Mouse (Mus musculus): ENCODE results near the gene Inhbe. TPM values are rescaled to one million over a fixed set of nuclear protein-coding genes. Genes with fewer than 3 reads are reported as not detected.

Gene Inhbe
- polyA plus RNA-seq (2014; fragmentation: Nextera tagmentation; extraction: Ambion mirVana) = 0.06 TPM in 1 of 2 replicates, not detected in the other

GRCm38 (mm10) chr10:127353909-127354895 lies at the start of gene Inhbe:
Gene Inhbe, minus strand, starts transcription at chr10:127354411.
- no peak within 1 kb of the TSS for H3K9ac ChIP-seq (ENCODE audit: low read depth, low read length)
- H3K9me3 ChIP-seq (replicated peaks; ENCODE audit: control insufficient read depth, low read length) = no peaks in the 10 kb centered on the region
- H3K4me1 ChIP-seq (ENCODE audit: control insufficient read depth, insufficient read depth, low read length) = no peaks in the 10 kb centered on the region
- H3K4me2 ChIP-seq = no peak within 1 kb of the TSS
- H3K27me3 ChIP-seq (ENCODE audit: control insufficient read depth, insufficient read depth, low read length) = peaks cover 11% of the 10 kb centered on the region
- H3K27ac ChIP-seq (ENCODE audit: low read depth, low read length) = no peak within 1 kb of the TSS
- no peaks in the 10 kb centered on the region for H3K36me3 ChIP-seq (ENCODE audit: control insufficient read depth, insufficient read depth, low read length)
- ATAC-seq (replicated peaks; ENCODE audit: insufficient number of reproducible peaks, low FRiP score, low TSS enrichment) = no peak
- H3K4me3 ChIP-seq (ENCODE audit: low read depth, low read length) = no peak within 1 kb of the TSS
- WGBS (ENCODE audit: insufficient replicate concordance) = 78% methylated on average over 18 of the region's 18 CpGs

- H3K4me1 ChIP-seq (ENCODE audit: control insufficient read depth, insufficient read depth, low read length) = no peaks in the 10 kb centered on the region
- WGBS (ENCODE audit: insufficient replicate concordance) = 81% methylated on average over 6 of the region's 6 CpGs
- H3K9me3 ChIP-seq (replicated peaks; ENCODE audit: control insufficient read depth, low read length) = no peaks in the 10 kb centered on the region
- H3K27me3 ChIP-seq (ENCODE audit: control insufficient read depth, insufficient read depth, low read length) = no peaks in the 10 kb centered on the region
- 0 out of 2 replicates have a peak, but pooled peaks cover 3% of the 10 kb centered on the region for H3K36me3 ChIP-seq (ENCODE audit: control insufficient read depth, insufficient read depth, low read length)
- H3K9ac ChIP-seq (ENCODE audit: low read depth, low read length) = no peak overlapping the region
- ATAC-seq (replicated peaks; ENCODE audit: insufficient number of reproducible peaks, low FRiP score, low TSS enrichment) = no peak
- no peak overlapping the region for H3K4me2 ChIP-seq
- no peak overlapping the region for H3K4me3 ChIP-seq (ENCODE audit: low read depth, low read length)
- H3K27ac ChIP-seq (ENCODE audit: low read depth, low read length) = no peak overlapping the region
These were observed 37.6 kb upstream of the Inhbe start for GRCm38 (mm10) chr10:127391774-127392173.

GRCm38 (mm10) chr10:127381743-127382134 lies 27.5 kb upstream of the Inhbe start:
- 50% methylated on average over 2 of the region's 2 CpGs for WGBS (ENCODE audit: insufficient replicate concordance)
- Histone ChIP-seq H3K36me3 (ENCODE audit: control insufficient read depth, insufficient read depth, low read length) (no peaks in the 10 kb centered on the region), H3K27ac (ENCODE audit: low read depth, low read length) (peak overlapping the region; percentile 95), H3K4me3 (ENCODE audit: low read depth, low read length) (peak overlapping the region; percentile 60), H3K9me3 (replicated peaks; ENCODE audit: control insufficient read depth, low read length) (no peaks in the 10 kb centered on the region), H3K9ac (ENCODE audit: low read depth, low read length) (peak overlapping the region; percentile 73), H3K27me3 (ENCODE audit: control insufficient read depth, insufficient read depth, low read length) (no peaks in the 10 kb centered on the region), H3K4me1 (ENCODE audit: control insufficient read depth, insufficient read depth, low read length) (peaks cover 18% of the 10 kb centered on the region), H3K4me2 (peak overlapping the region; percentile 62)
- ATAC-seq (replicated peaks; ENCODE audit: insufficient number of reproducible peaks, low FRiP score, low TSS enrichment) = no peak

- peak overlapping the region; percentile 73 for H3K9ac ChIP-seq (ENCODE audit: low read depth, low read length)
- H3K4me1 ChIP-seq (ENCODE audit: control insufficient read depth, insufficient read depth, low read length) = peaks cover 18% of the 10 kb centered on the region
- H3K9me3 ChIP-seq (replicated peaks; ENCODE audit: control insufficient read depth, low read length) = no peaks in the 10 kb centered on the region
- H3K4me3 ChIP-seq (ENCODE audit: low read depth, low read length) = peak overlapping the region; percentile 60
- H3K27me3 ChIP-seq (ENCODE audit: control insufficient read depth, insufficient read depth, low read length) = no peaks in the 10 kb centered on the region
- ATAC-seq (replicated peaks; ENCODE audit: insufficient number of reproducible peaks, low FRiP score, low TSS enrichment) = peak; percentile 86
- no peaks in the 10 kb centered on the region for H3K36me3 ChIP-seq (ENCODE audit: control insufficient read depth, insufficient read depth, low read length)
- peak overlapping the region; percentile 62 for H3K4me2 ChIP-seq
- peak overlapping the region; percentile 95 for H3K27ac ChIP-seq (ENCODE audit: low read depth, low read length)
- 1% methylated on average over 30 of the region's 79 CpGs for WGBS (ENCODE audit: insufficient replicate concordance)
These were observed 26.8 kb upstream of the Inhbe start for GRCm38 (mm10) chr10:127380767-127381742.

GRCm38 (mm10) chr10:127380251-127380691 lies 26.1 kb upstream of the Inhbe start, which contains the start of gene R3hdm2:
Gene R3hdm2, plus strand, starts transcription at chr10:127380327.
- peak within 1 kb of the TSS; percentile 73 for H3K9ac ChIP-seq (ENCODE audit: low read depth, low read length)
- peak; percentile 95 for ATAC-seq (replicated peaks; ENCODE audit: insufficient number of reproducible peaks, low FRiP score, low TSS enrichment)
- H3K36me3 ChIP-seq (ENCODE audit: control insufficient read depth, insufficient read depth, low read length) = no peaks in the 10 kb centered on the region
- H3K27me3 ChIP-seq (ENCODE audit: control insufficient read depth, insufficient read depth, low read length) = no peaks in the 10 kb centered on the region
- peak within 1 kb of the TSS; percentile 62 for H3K4me2 ChIP-seq
- no peaks in the 10 kb centered on the region for H3K9me3 ChIP-seq (replicated peaks; ENCODE audit: control insufficient read depth, low read length)
- H3K4me3 ChIP-seq (ENCODE audit: low read depth, low read length) = peak within 1 kb of the TSS; percentile 60
- H3K4me1 ChIP-seq (ENCODE audit: control insufficient read depth, insufficient read depth, low read length) = peaks cover 15% of the 10 kb centered on the region
- under 1% methylated on average over 50 of the region's 53 CpGs for WGBS (ENCODE audit: insufficient replicate concordance)
- H3K27ac ChIP-seq (ENCODE audit: low read depth, low read length) = peak within 1 kb of the TSS; percentile 95

- no peaks in the 10 kb centered on the region for H3K36me3 ChIP-seq (ENCODE audit: control insufficient read depth, insufficient read depth, low read length)
- WGBS (ENCODE audit: insufficient replicate concordance) = 87% methylated on average over 8 of the region's 8 CpGs
- no peak overlapping the region for H3K9ac ChIP-seq (ENCODE audit: low read depth, low read length)
- no peak for ATAC-seq (replicated peaks; ENCODE audit: insufficient number of reproducible peaks, low FRiP score, low TSS enrichment)
- peak overlapping the region; percentile 57 for H3K4me2 ChIP-seq
- no peaks in the 10 kb centered on the region for H3K27me3 ChIP-seq (ENCODE audit: control insufficient read depth, insufficient read depth, low read length)
- peaks cover 14% of the 10 kb centered on the region for H3K4me1 ChIP-seq (ENCODE audit: control insufficient read depth, insufficient read depth, low read length)
- H3K9me3 ChIP-seq (replicated peaks; ENCODE audit: control insufficient read depth, low read length) = no peaks in the 10 kb centered on the region
- peak overlapping the region; percentile 60 for H3K4me3 ChIP-seq (ENCODE audit: low read depth, low read length)
- H3K27ac ChIP-seq (ENCODE audit: low read depth, low read length) = no peak overlapping the region
These were observed 25.4 kb upstream of the Inhbe start for GRCm38 (mm10) chr10:127379654-127380053.

- H3K4me2 ChIP-seq = no peak overlapping the region
- no peak for ATAC-seq (replicated peaks; ENCODE audit: insufficient number of reproducible peaks, low FRiP score, low TSS enrichment)
- WGBS (ENCODE audit: insufficient replicate concordance) = 66% methylated on average over 3 of the region's 3 CpGs
These were observed 23.5 kb upstream of the Inhbe start for GRCm38 (mm10) chr10:127377700-127378099.

GRCm38 (mm10) chr10:127371023-127371422 lies 16.8 kb upstream of the Inhbe start:
- WGBS (ENCODE audit: insufficient replicate concordance) = 79% methylated on average over 2 of the region's 2 CpGs
- Histone ChIP-seq H3K27me3 (ENCODE audit: control insufficient read depth, insufficient read depth, low read length) (no peaks in the 10 kb centered on the region), H3K9me3 (replicated peaks; ENCODE audit: control insufficient read depth, low read length) (no peaks in the 10 kb centered on the region), H3K4me1 (ENCODE audit: control insufficient read depth, insufficient read depth, low read length) (no peaks in the 10 kb centered on the region), H3K4me3 (ENCODE audit: low read depth, low read length) (no peak overlapping the region), H3K4me2 (no peak overlapping the region), H3K27ac (ENCODE audit: low read depth, low read length) (no peak overlapping the region), H3K36me3 (ENCODE audit: control insufficient read depth, insufficient read depth, low read length) (no peaks in the 10 kb centered on the region), H3K9ac (ENCODE audit: low read depth, low read length) (no peak overlapping the region)
- no peak for ATAC-seq (replicated peaks; ENCODE audit: insufficient number of reproducible peaks, low FRiP score, low TSS enrichment)

More at GRCm38 (mm10) chr10:127377700-127378099, 23.5 kb upstream of the Inhbe start:
- Histone ChIP-seq H3K9me3 (replicated peaks; ENCODE audit: control insufficient read depth, low read length) (no peaks in the 10 kb centered on the region), H3K9ac (ENCODE audit: low read depth, low read length) (no peak overlapping the region), H3K4me1 (ENCODE audit: control insufficient read depth, insufficient read depth, low read length) (peaks cover 6% of the 10 kb centered on the region; the same call in 1 of the 2 replicates), H3K27ac (ENCODE audit: low read depth, low read length) (no peak overlapping the region), H3K4me3 (ENCODE audit: low read depth, low read length) (no peak overlapping the region), H3K27me3 (ENCODE audit: control insufficient read depth, insufficient read depth, low read length) (no peaks in the 10 kb centered on the region), H3K36me3 (ENCODE audit: control insufficient read depth, insufficient read depth, low read length) (no peaks in the 10 kb centered on the region)

Data from heart, embryonic 11.5 days (tissue).